In genomic region chr16:81068330-81068729, GRCm38 (mm10) we compare ENCODE assay signal across 11 mouse cellular contexts.
DNase-seq lines count a peak whose midpoint lies in the region; ATAC-seq and TF ChIP-seq lines count a peak whose summit lies in the region.
"Had no signal": no experiment of that assay in that cellular context is flagged by ENCODE, and none has a peak within 500 bp of the region (broad histone marks: within the 10 kb centered on the region; RNA-seq: fewer than 3 reads in every experiment).

No protein-coding gene starts in this region.

- ATAC-seq in hindbrain, embryonic 14.5 days (ENCODE audit: low FRiP score), result no peak
- no peak for ATAC-seq in hindbrain, embryonic 16.5 days
- no peak for ATAC-seq in midbrain, embryonic 11.5 days (ENCODE audit: low FRiP score)
- ATAC-seq in midbrain, embryonic 16.5 days, result no peak
- no peak for ATAC-seq in stomach, postnatal 0 days (ENCODE audit: low FRiP score, low TSS enrichment)
- ATAC-seq: Patski had no signal

- H3K4me1 ChIP-seq in hindbrain, embryonic 14.5 days (replicated peaks; ENCODE audit: control insufficient read depth, insufficient read depth, low read length), result no peaks in the 10 kb centered on the region
- H3K4me1 ChIP-seq in hindbrain, embryonic 16.5 days (ENCODE audit: control insufficient read depth, insufficient read depth, low read depth, low read length), result no peaks in the 10 kb centered on the region
- H3K4me1 ChIP-seq in midbrain, embryonic 11.5 days (ENCODE audit: control insufficient read depth, insufficient read depth, low read length), result no peaks in the 10 kb centered on the region
- no peaks in the 10 kb centered on the region for H3K4me1 ChIP-seq in midbrain, embryonic 16.5 days (ENCODE audit: control insufficient read depth, insufficient read depth, low read length)
- H3K4me1 ChIP-seq in stomach, postnatal 0 days (replicated peaks; ENCODE audit: control insufficient read depth, insufficient read depth), result no peaks in the 10 kb centered on the region
- H3K4me1 ChIP-seq: neural tube, embryonic 15.5 days had no signal

- H3K36me3 ChIP-seq in hindbrain, embryonic 14.5 days (replicated peaks; ENCODE audit: control insufficient read depth, insufficient read depth), result no peaks in the 10 kb centered on the region
- H3K36me3 ChIP-seq in hindbrain, embryonic 16.5 days (ENCODE audit: control insufficient read depth, insufficient read depth, low read length), result no peaks in the 10 kb centered on the region
- no peaks in the 10 kb centered on the region for H3K36me3 ChIP-seq in midbrain, embryonic 11.5 days (ENCODE audit: control insufficient read depth, insufficient read depth, low read length)
- H3K36me3 ChIP-seq in midbrain, embryonic 16.5 days (ENCODE audit: control insufficient read depth, insufficient read depth, low read length), result no peaks in the 10 kb centered on the region
- H3K36me3 ChIP-seq in stomach, postnatal 0 days (ENCODE audit: control insufficient read depth, insufficient read depth, low read length), result no peaks in the 10 kb centered on the region
- H3K36me3 ChIP-seq: neural tube, embryonic 15.5 days had no signal

- H3K9me3 ChIP-seq in hindbrain, embryonic 14.5 days (ENCODE audit: control insufficient read depth, low read length), result no peaks in the 10 kb centered on the region
- no peaks in the 10 kb centered on the region for H3K9me3 ChIP-seq in hindbrain, embryonic 16.5 days (ENCODE audit: control insufficient read depth, low read length)
- H3K9me3 ChIP-seq in midbrain, embryonic 11.5 days (ENCODE audit: control insufficient read depth, low read length), result no peaks in the 10 kb centered on the region
- no peaks in the 10 kb centered on the region for H3K9me3 ChIP-seq in midbrain, embryonic 16.5 days (replicated peaks; ENCODE audit: control insufficient read depth, low read length, poor library complexity, severe bottlenecking)
- H3K9me3 ChIP-seq in stomach, postnatal 0 days (ENCODE audit: control insufficient read depth, low read length), result no peaks in the 10 kb centered on the region
- H3K9me3 ChIP-seq: neural tube, embryonic 15.5 days had no signal

- TF ChIP-seq EP300 in stomach, postnatal 0 days (optimal IDR thresholded peaks at IDR 0.05), result no peak

- H3K27ac ChIP-seq in hindbrain, embryonic 14.5 days, result no peak overlapping the region
- no peak overlapping the region for H3K27ac ChIP-seq in hindbrain, embryonic 16.5 days (ENCODE audit: low read depth, low read length)
- no peak overlapping the region for H3K27ac ChIP-seq in midbrain, embryonic 11.5 days (ENCODE audit: low read depth, low read length)
- no peak overlapping the region for H3K27ac ChIP-seq in midbrain, embryonic 16.5 days (ENCODE audit: low read length)
- no peak overlapping the region for H3K27ac ChIP-seq in stomach, postnatal 0 days (replicated peaks)
- H3K27ac ChIP-seq: neural tube, embryonic 15.5 days had no signal

- peak; percentile 50 for DNase-seq in hindbrain, embryonic 14.5 days (ENCODE audit: low spot score)
- peak; percentile 87 for DNase-seq in midbrain, embryonic 11.5 days (ENCODE audit: low spot score, missing footprints)
- peak; percentile 22 for DNase-seq in brain, adult 2 months (ENCODE audit: low read depth, low spot score)
- DNase-seq in stomach, postnatal 0 days (ENCODE audit: low spot score), result no peak
- no peak for DNase-seq in gastrocnemius, postnatal 10 days
- DNase-seq: gastrocnemius, postnatal 36 days; kidney, postnatal 14 days had no signal

- peak; percentile 51 for TF ChIP-seq CTCF in stomach, postnatal 0 days (IDR thresholded peaks at IDR 0.05; ENCODE audit: low read depth)

- H3K27me3 ChIP-seq in hindbrain, embryonic 14.5 days (ENCODE audit: control insufficient read depth, insufficient read depth, low read length), result no peaks in the 10 kb centered on the region
- no peaks in the 10 kb centered on the region for H3K27me3 ChIP-seq in hindbrain, embryonic 16.5 days (replicated peaks; ENCODE audit: control insufficient read depth, insufficient read depth, low read length)
- no peaks in the 10 kb centered on the region for H3K27me3 ChIP-seq in midbrain, embryonic 11.5 days (ENCODE audit: control insufficient read depth, insufficient read depth, low read length)
- H3K27me3 ChIP-seq in midbrain, embryonic 16.5 days (ENCODE audit: control insufficient read depth, insufficient read depth, low read depth, low read length), result no peaks in the 10 kb centered on the region
- no peaks in the 10 kb centered on the region for H3K27me3 ChIP-seq in stomach, postnatal 0 days (ENCODE audit: control insufficient read depth, insufficient read depth, low read length)
- H3K27me3 ChIP-seq: neural tube, embryonic 15.5 days; Patski had no signal

- no peak overlapping the region for H3K9ac ChIP-seq in hindbrain, embryonic 14.5 days
- no peak overlapping the region for H3K9ac ChIP-seq in hindbrain, embryonic 16.5 days (ENCODE audit: low read depth, low read length)
- H3K9ac ChIP-seq in midbrain, embryonic 11.5 days (ENCODE audit: low read length), result no peak overlapping the region
- H3K9ac ChIP-seq in midbrain, embryonic 16.5 days (ENCODE audit: low read depth, low read length), result no peak overlapping the region
- no peak overlapping the region for H3K9ac ChIP-seq in stomach, postnatal 0 days (ENCODE audit: low read length)
- H3K9ac ChIP-seq: neural tube, embryonic 15.5 days had no signal

- H3K4me3 ChIP-seq in hindbrain, embryonic 14.5 days (replicated peaks; ENCODE audit: low read length), result no peak overlapping the region
- H3K4me3 ChIP-seq in hindbrain, embryonic 16.5 days (ENCODE audit: low read length), result no peak overlapping the region
- no peak overlapping the region for H3K4me3 ChIP-seq in midbrain, embryonic 11.5 days (ENCODE audit: low read depth, low read length)
- H3K4me3 ChIP-seq in midbrain, embryonic 16.5 days (ENCODE audit: low read depth, low read length), result no peak overlapping the region
- no peak overlapping the region for H3K4me3 ChIP-seq in stomach, postnatal 0 days (ENCODE audit: low read depth, low read length)
- H3K4me3 ChIP-seq: neural tube, embryonic 15.5 days had no signal

- WGBS in hindbrain, embryonic 14.5 days, result 53% methylated on average over 4 of the region's 4 CpGs
- 56% methylated on average over 4 of the region's 4 CpGs for WGBS in hindbrain, embryonic 16.5 days
- WGBS in midbrain, embryonic 11.5 days, result 50% methylated on average over 4 of the region's 4 CpGs
- 46% methylated on average over 4 of the region's 4 CpGs for WGBS in midbrain, embryonic 16.5 days
- 55% methylated on average over 4 of the region's 4 CpGs for WGBS in stomach, postnatal 0 days

- no peak overlapping the region for H3K4me2 ChIP-seq in hindbrain, embryonic 14.5 days (replicated peaks)
- no peak overlapping the region for H3K4me2 ChIP-seq in hindbrain, embryonic 16.5 days (ENCODE audit: low read length)
- no peak overlapping the region for H3K4me2 ChIP-seq in midbrain, embryonic 11.5 days
- H3K4me2 ChIP-seq in midbrain, embryonic 16.5 days (ENCODE audit: low read length), result no peak overlapping the region
- H3K4me2 ChIP-seq in stomach, postnatal 0 days (replicated peaks; ENCODE audit: low read depth), result no peak overlapping the region
- H3K4me2 ChIP-seq: neural tube, embryonic 15.5 days had no signal

Comparison
In these comparisons a context has a peak if more than half of its experiments do, and no peak if none do; other contexts are left out.
1. DNase-seq: peak in hindbrain, embryonic 14.5 days (single experiment), midbrain, embryonic 11.5 days (single experiment) and brain, adult 2 months (single experiment); none in stomach, postnatal 0 days (single experiment) and gastrocnemius, postnatal 10 days (single experiment).